Mouse (Mus musculus) MN1 (cell line): ENCODE results near the gene Csad.
A peak's percentile ranks its signal among the peaks of the same experiment; 100 is the strongest.

ENCODE experiments used
- DNase-seq: peaks from one replicate; pipeline ENCODE4 v3.0.0-alpha.2; 2016; ENCODE audit warnings: low spot score

The Csad gene

GRCm38 (mm10) chr15:102202971-102203834, 1.3 kb downstream of the Csad start, which contains the start of gene Zfp740:
Zfp740 (plus strand) TSS chr15:102203249.
- DNase-seq, result peak; percentile 99

- no peak for DNase-seq
Measured at GRCm38 (mm10) chr15:102198841-102199240, 5.7 kb downstream of the Csad start.

- no peak for DNase-seq
Measured at GRCm38 (mm10) chr15:102195373-102195772, 9.2 kb downstream of the Csad start.

- no peak for DNase-seq
Measured at GRCm38 (mm10) chr15:102194439-102194838, 10.1 kb downstream of the Csad start.

- no peak for DNase-seq
Measured at GRCm38 (mm10) chr15:102193652-102194051, 10.9 kb downstream of the Csad start.

GRCm38 (mm10) chr15:102192820-102193386, 11.6 kb downstream of the Csad start:
- DNase-seq, result no peak

- DNase-seq, result no peak
Measured at GRCm38 (mm10) chr15:102192271-102192812, 12.2 kb downstream of the Csad start.

- DNase-seq, result no peak
Measured at GRCm38 (mm10) chr15:102191699-102192098, 12.8 kb downstream of the Csad start.

GRCm38 (mm10) chr15:102188883-102189282, 15.6 kb downstream of the Csad start:
- DNase-seq, result no peak

- no peak for DNase-seq
Measured at GRCm38 (mm10) chr15:102188096-102188495, 16.4 kb downstream of the Csad start.

- no peak for DNase-seq
Measured at GRCm38 (mm10) chr15:102186239-102186638, 18.3 kb downstream of the Csad start.

- DNase-seq, result no peak
Measured at GRCm38 (mm10) chr15:102183076-102183475, 21.4 kb downstream of the Csad start.

GRCm38 (mm10) chr15:102179924-102180323, 24.6 kb downstream of the Csad start:
- DNase-seq, result no peak

GRCm38 (mm10) chr15:102179106-102179505, 25.4 kb downstream of the Csad start:
- no peak for DNase-seq

- DNase-seq, result peak; percentile 80
Measured at GRCm38 (mm10) chr15:102178279-102178678, 26.2 kb downstream of the Csad start.

GRCm38 (mm10) chr15:102177417-102177816, 27.1 kb downstream of the Csad start:
- no peak for DNase-seq

- no peak for DNase-seq
Measured at GRCm38 (mm10) chr15:102176571-102177316, 27.8 kb downstream of the Csad start.

- DNase-seq, result no peak
Measured at GRCm38 (mm10) chr15:102175736-102176319, 28.7 kb downstream of the Csad start.

GRCm38 (mm10) chr15:102173581-102173980, 30.9 kb downstream of the Csad start:
- DNase-seq, result no peak

GRCm38 (mm10) chr15:102169064-102169463, 35.5 kb downstream of the Csad start:
- DNase-seq, result no peak

GRCm38 (mm10) chr15:102167620-102168021, 36.9 kb downstream of the Csad start:
- peak; percentile 64 for DNase-seq
